Mouse (Mus musculus): ENCODE measurements around the gene Slc16a3.

Gene Slc16a3

GRCm38 (mm10) chr11:120948861-120949851, 876 bp downstream of the Slc16a3 start:
- in situ Hi-C loops (cut with MboI, MseI) = no loop called here

- in situ Hi-C loops (cut with MboI, MseI) = no loop called here
These were observed 1.6 kb downstream of the Slc16a3 start for GRCm38 (mm10) chr11:120949863-120950262.

- in situ Hi-C loops (cut with MboI, MseI) = no loop called here
These were observed 2.3 kb downstream of the Slc16a3 start for GRCm38 (mm10) chr11:120950281-120951202.

GRCm38 (mm10) chr11:120951237-120951636, 3.0 kb downstream of the Slc16a3 start:
- in situ Hi-C loops (cut with MboI, MseI) = no loop called here

GRCm38 (mm10) chr11:120951731-120952730, 3.8 kb downstream of the Slc16a3 start:
- in situ Hi-C loops (cut with MboI, MseI) = no loop called here

GRCm38 (mm10) chr11:120954936-120955335, 6.7 kb downstream of the Slc16a3 start:
- in situ Hi-C loops (cut with MboI, MseI) = no loop called here

- in situ Hi-C loops (cut with MboI, MseI) = no loop called here
These were observed 7.4 kb downstream of the Slc16a3 start for GRCm38 (mm10) chr11:120955701-120956100.

- in situ Hi-C loops (cut with MboI, MseI) = no loop called here
These were observed 8.8 kb downstream of the Slc16a3 start for GRCm38 (mm10) chr11:120957052-120957451.

- in situ Hi-C loops (cut with MboI, MseI) = no loop called here
These were observed 9.5 kb downstream of the Slc16a3 start for GRCm38 (mm10) chr11:120957731-120958257.

- in situ Hi-C loops (cut with MboI, MseI) = no loop called here
These were observed 10.8 kb downstream of the Slc16a3 start for GRCm38 (mm10) chr11:120959066-120959465.

GRCm38 (mm10) chr11:120959564-120959963, 11.3 kb downstream of the Slc16a3 start:
- in situ Hi-C loops (cut with MboI, MseI) = no loop called here

GRCm38 (mm10) chr11:120960248-120960647, 12.0 kb downstream of the Slc16a3 start:
- in situ Hi-C loops (cut with MboI, MseI) = no loop called here

- in situ Hi-C loops (cut with MboI, MseI) = no loop called here
These were observed 13.3 kb downstream of the Slc16a3 start for GRCm38 (mm10) chr11:120961594-120961993.

- in situ Hi-C loops (cut with MboI, MseI) = no loop called here
These were observed 13.9 kb downstream of the Slc16a3 start for GRCm38 (mm10) chr11:120962050-120962771.

- in situ Hi-C loops (cut with MboI, MseI) = no loop called here
These were observed 14.6 kb downstream of the Slc16a3 start for GRCm38 (mm10) chr11:120962909-120963308.

- in situ Hi-C loops (cut with MboI, MseI) = no loop called here
These were observed 16.2 kb downstream of the Slc16a3 start for GRCm38 (mm10) chr11:120964195-120965157.

- in situ Hi-C loops (cut with MboI, MseI) = no loop called here
These were observed 17.3 kb downstream of the Slc16a3 start for GRCm38 (mm10) chr11:120965587-120965986.

GRCm38 (mm10) chr11:120969742-120970141, 21.5 kb downstream of the Slc16a3 start:
- in situ Hi-C loops (cut with MboI, MseI) = loop anchor here (10.0 kb wide), 1 partner anchor 555 kb away; no protein-coding TSS in a partner anchor

- in situ Hi-C loops (cut with MboI, MseI) = loop anchor here (10.0 kb wide), 1 partner anchor 556 kb away; no protein-coding TSS in a partner anchor
These were observed 23.0 kb downstream of the Slc16a3 start for GRCm38 (mm10) chr11:120971237-120971636.
